Mouse (Mus musculus): ENCODE data around the gene Chchd4. TPM values are rescaled to one million over a fixed set of nuclear protein-coding genes. Genes with fewer than 3 reads are reported as not detected.

The Chchd4 gene
- 36.2 and 37.7 TPM in 2 replicates for polyA plus RNA-seq (2015; fragmentation: Nextera tagmentation; extraction: Ambion mirVana)

GRCm38 (mm10) chr6:91472868-91473804, at the start of gene Chchd4, which contains the start of gene Tmem43:
Chchd4 (minus strand) TSS chr6:91473546.
Tmem43 (plus strand) TSS chr6:91473703.
- WGBS = under 1% methylated on average over 74 of the region's 74 CpGs
- no peaks in the 10 kb centered on the region for H3K27me3 ChIP-seq
- H3K9ac ChIP-seq = peak within 1 kb of the TSS; percentile 74
- H3K27ac ChIP-seq (replicated peaks) = peak within 1 kb of the TSS; percentile 80
- H3K4me2 ChIP-seq = peak within 1 kb of the TSS; percentile 82
- H3K36me3 ChIP-seq = peaks cover 13% of the 10 kb centered on the region
- H3K4me3 ChIP-seq = peak within 1 kb of the TSS; percentile 77
- H3K4me1 ChIP-seq (replicated peaks) = peaks cover 30% of the 10 kb centered on the region
- peak; percentile 97 for ATAC-seq (ENCODE audit: low FRiP score, low read depth)
- no peaks in the 10 kb centered on the region for H3K9me3 ChIP-seq

- H3K4me1 ChIP-seq (replicated peaks) = peaks cover 6% of the 10 kb centered on the region
- H3K27ac ChIP-seq (replicated peaks) = no peak overlapping the region
- no peak overlapping the region for H3K4me3 ChIP-seq
- 96% methylated on average over 5 of the region's 5 CpGs for WGBS
- no peak for ATAC-seq (ENCODE audit: low FRiP score, low read depth)
- no peak overlapping the region for H3K9ac ChIP-seq
- peaks cover 56% of the 10 kb centered on the region for H3K36me3 ChIP-seq
- H3K4me2 ChIP-seq = no peak overlapping the region
- H3K27me3 ChIP-seq = no peaks in the 10 kb centered on the region
- no peaks in the 10 kb centered on the region for H3K9me3 ChIP-seq
Observed at GRCm38 (mm10) chr6:91522816-91523215, 49.5 kb upstream of the Chchd4 start.

- 89% methylated on average over 7 of the region's 7 CpGs for WGBS
- no peaks in the 10 kb centered on the region for H3K27me3 ChIP-seq
- no peak overlapping the region for H3K4me2 ChIP-seq
- peaks cover 54% of the 10 kb centered on the region for H3K36me3 ChIP-seq
- H3K27ac ChIP-seq (replicated peaks) = no peak overlapping the region
- no peak overlapping the region for H3K9ac ChIP-seq
- H3K4me3 ChIP-seq = no peak overlapping the region
- no peaks in the 10 kb centered on the region for H3K9me3 ChIP-seq
- H3K4me1 ChIP-seq (replicated peaks) = peaks cover 33% of the 10 kb centered on the region
- no peak for ATAC-seq (ENCODE audit: low FRiP score, low read depth)
Observed at GRCm38 (mm10) chr6:91518454-91519020, 45.2 kb upstream of the Chchd4 start.

GRCm38 (mm10) chr6:91515545-91516449, 42.5 kb upstream of the Chchd4 start, which contains the start of the genes Xpc and Lsm3:
Xpc (minus strand) TSS chr6:91515888.
Lsm3 (plus strand) TSS chr6:91515928.
- Histone ChIP-seq H3K36me3 (peaks cover 29% of the 10 kb centered on the region), H3K27me3 (no peaks in the 10 kb centered on the region), H3K4me1 (replicated peaks) (peaks cover 34% of the 10 kb centered on the region), H3K9me3 (no peaks in the 10 kb centered on the region), H3K4me3 (peak within 1 kb of the TSS; percentile 94), H3K9ac (peak within 1 kb of the TSS; percentile 91), H3K4me2 (peak within 1 kb of the TSS; percentile 93), H3K27ac (replicated peaks) (peak within 1 kb of the TSS; percentile 72)
- under 1% methylated on average over 80 of the region's 80 CpGs for WGBS
- peak; percentile 97 for ATAC-seq (ENCODE audit: low FRiP score, low read depth)

- Histone ChIP-seq H3K9ac (peak overlapping the region; percentile 77), H3K4me2 (peak overlapping the region; percentile 93), H3K4me3 (peak overlapping the region; percentile 94), H3K36me3 (peaks cover 22% of the 10 kb centered on the region), H3K27ac (replicated peaks) (peak overlapping the region; percentile 72), H3K27me3 (no peaks in the 10 kb centered on the region), H3K4me1 (replicated peaks) (peaks cover 34% of the 10 kb centered on the region), H3K9me3 (no peaks in the 10 kb centered on the region)
- ATAC-seq (ENCODE audit: low FRiP score, low read depth) = no peak; the same call in 1 of the 2 replicates
- 31% methylated on average over 10 of the region's 10 CpGs for WGBS
Observed at GRCm38 (mm10) chr6:91514737-91515362, 41.5 kb upstream of the Chchd4 start.

- Histone ChIP-seq H3K27me3 (no peaks in the 10 kb centered on the region), H3K4me1 (replicated peaks) (peaks cover 34% of the 10 kb centered on the region), H3K9me3 (no peaks in the 10 kb centered on the region), H3K9ac (peak overlapping the region; percentile 21; the same call in 1 of the 2 replicates), H3K36me3 (peaks cover 14% of the 10 kb centered on the region), H3K27ac (replicated peaks) (no peak overlapping the region), H3K4me3 (no peak overlapping the region), H3K4me2 (no peak overlapping the region)
- ATAC-seq (ENCODE audit: low FRiP score, low read depth) = no peak
Observed at GRCm38 (mm10) chr6:91514135-91514534, 40.8 kb upstream of the Chchd4 start.

GRCm38 (mm10) chr6:91510211-91510610, 36.9 kb upstream of the Chchd4 start:
- 85% methylated on average over 10 of the region's 10 CpGs for WGBS
- H3K4me2 ChIP-seq = no peak overlapping the region
- no peaks in the 10 kb centered on the region for H3K27me3 ChIP-seq
- no peak overlapping the region for H3K4me3 ChIP-seq
- H3K9me3 ChIP-seq = no peaks in the 10 kb centered on the region
- peaks cover 25% of the 10 kb centered on the region for H3K36me3 ChIP-seq
- no peak for ATAC-seq (ENCODE audit: low FRiP score, low read depth)
- no peak overlapping the region for H3K27ac ChIP-seq (replicated peaks)
- peaks cover 16% of the 10 kb centered on the region for H3K4me1 ChIP-seq (replicated peaks)
- no peak overlapping the region for H3K9ac ChIP-seq

GRCm38 (mm10) chr6:91509326-91509725, 36.0 kb upstream of the Chchd4 start:
- no peak overlapping the region for H3K4me3 ChIP-seq
- H3K4me1 ChIP-seq (replicated peaks) = peaks cover 7% of the 10 kb centered on the region
- no peak for ATAC-seq (ENCODE audit: low FRiP score, low read depth)
- no peaks in the 10 kb centered on the region for H3K9me3 ChIP-seq
- H3K4me2 ChIP-seq = no peak overlapping the region
- H3K27me3 ChIP-seq = no peaks in the 10 kb centered on the region
- H3K36me3 ChIP-seq = peaks cover 34% of the 10 kb centered on the region
- no peak overlapping the region for H3K27ac ChIP-seq (replicated peaks)
- WGBS = 37% methylated on average over 7 of the region's 7 CpGs
- no peak overlapping the region for H3K9ac ChIP-seq

- peaks cover 46% of the 10 kb centered on the region for H3K36me3 ChIP-seq
- no peaks in the 10 kb centered on the region for H3K4me1 ChIP-seq (replicated peaks)
- no peak overlapping the region for H3K4me2 ChIP-seq
- WGBS = 96% methylated on average over 3 of the region's 3 CpGs
- H3K27me3 ChIP-seq = no peaks in the 10 kb centered on the region
- no peak overlapping the region for H3K9ac ChIP-seq
- no peaks in the 10 kb centered on the region for H3K9me3 ChIP-seq
- no peak overlapping the region for H3K27ac ChIP-seq (replicated peaks)
- H3K4me3 ChIP-seq = no peak overlapping the region
- no peak for ATAC-seq (ENCODE audit: low FRiP score, low read depth)
Observed at GRCm38 (mm10) chr6:91508041-91508440, 34.7 kb upstream of the Chchd4 start.

- 94% methylated on average over 5 of the region's 5 CpGs for WGBS
- no peak overlapping the region for H3K4me3 ChIP-seq
- ATAC-seq (ENCODE audit: low FRiP score, low read depth) = no peak
- H3K9me3 ChIP-seq = no peaks in the 10 kb centered on the region
- H3K27me3 ChIP-seq = no peaks in the 10 kb centered on the region
- H3K9ac ChIP-seq = no peak overlapping the region
- no peaks in the 10 kb centered on the region for H3K4me1 ChIP-seq (replicated peaks)
- no peak overlapping the region for H3K27ac ChIP-seq (replicated peaks)
- H3K36me3 ChIP-seq = peaks cover 65% of the 10 kb centered on the region
- no peak overlapping the region for H3K4me2 ChIP-seq
Observed at GRCm38 (mm10) chr6:91506036-91506435, 32.7 kb upstream of the Chchd4 start.

GRCm38 (mm10) chr6:91503302-91503701, 30.0 kb upstream of the Chchd4 start:
- 100% methylated on average over 1 of the region's 1 CpGs for WGBS
- H3K4me3 ChIP-seq = no peak overlapping the region

More at GRCm38 (mm10) chr6:91503302-91503701, 30.0 kb upstream of the Chchd4 start:
- no peak overlapping the region for H3K9ac ChIP-seq
- H3K9me3 ChIP-seq = no peaks in the 10 kb centered on the region
- peaks cover 85% of the 10 kb centered on the region for H3K36me3 ChIP-seq
- H3K27me3 ChIP-seq = no peaks in the 10 kb centered on the region
- H3K4me2 ChIP-seq = no peak overlapping the region
- H3K4me1 ChIP-seq (replicated peaks) = no peaks in the 10 kb centered on the region
- ATAC-seq (ENCODE audit: low FRiP score, low read depth) = no peak
- H3K27ac ChIP-seq (replicated peaks) = no peak overlapping the region
